Mouse (Mus musculus): Measurements from ENCODE around the gene Aatk.

GRCm38 (mm10) chr11:120034306-120034705 lies 12.7 kb downstream of the Aatk start:
- no peak for TF ChIP-seq TAL1 (conservative IDR thresholded peaks at IDR 0.05; ENCODE audit: low read depth, low read length)
- no peak for TF ChIP-seq CTCF (IDR thresholded peaks at IDR 0.05; ENCODE audit: low read depth, low read length)
- TF ChIP-seq GATA1 (IDR thresholded peaks at IDR 0.05; ENCODE audit: borderline replicate concordance, low read length), result no peak

Measured in G1E (cell line).